Mouse (Mus musculus) heart, postnatal 0 days (tissue): ENCODE data around the gene Ifnlr1.

ENCODE experiments used
- CTCF ChIP-seq: IDR thresholded peaks from 2 replicates; pipeline ENCODE4 v1.5.1; 2016; ENCODE audit warnings: antibody characterized with exemption, control low read depth, low read depth
- EP300 ChIP-seq: IDR thresholded peaks from 2 replicates; pipeline ENCODE4 v1.6.1; 2016; ENCODE audit warnings: antibody characterized with exemption, low read depth

GRCm38 (mm10) chr4:135733901-135734300, 47.8 kb downstream of the Ifnlr1 start:
- no peak for TF ChIP-seq EP300
- no peak for TF ChIP-seq CTCF
